Mouse (Mus musculus): ENCODE results near the gene Usp31. TPM values are rescaled to one million over a fixed set of nuclear protein-coding genes. Genes with fewer than 3 reads are reported as not detected.

Gene Usp31
- polyA plus RNA-seq, 1 experiment from 2014 or later = 6.0 TPM

Other genes with a start within 250 kb of the Usp31 start
- 0.12 TPM in 1 of 2 replicates, not detected in the other for gene Scnn1g, start 27.2 kb upstream of the Usp31 start, polyA plus RNA-seq (2014; fragmentation: Nextera tagmentation; extraction: Ambion mirVana)
- 0.21 TPM in 1 of 2 replicates, not detected in the other for gene Scnn1b, start 157.8 kb upstream of the Usp31 start, polyA plus RNA-seq (2014; fragmentation: Nextera tagmentation; extraction: Ambion mirVana)